Mouse (Mus musculus): ENCODE results near the gene Cntnap5b. TPM values are rescaled to one million over a fixed set of nuclear protein-coding genes. Genes with fewer than 3 reads are reported as not detected.

Gene Cntnap5b
- total RNA-seq, 4 experiments from 2014 or later: 0.08 to 0.11 TPM; not detected in 2

DNA sequence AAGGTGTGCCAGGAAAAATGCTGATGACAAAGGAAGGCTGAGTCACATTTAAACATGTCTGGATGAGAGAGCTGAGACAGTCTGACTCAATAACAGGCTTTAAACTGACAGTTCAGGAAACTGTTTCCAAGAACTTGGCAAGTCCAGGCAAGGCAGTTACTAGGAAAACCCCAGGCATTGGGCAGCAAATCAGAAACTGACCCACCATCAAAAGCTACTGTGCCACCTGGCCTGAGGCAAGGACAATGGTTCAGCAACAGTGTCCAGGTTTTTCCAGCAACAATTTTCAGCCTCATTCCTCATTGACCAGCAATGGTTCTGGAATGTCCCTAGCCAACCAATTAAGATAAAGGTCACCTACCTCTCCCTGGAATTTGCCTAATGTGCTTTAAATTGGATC, 399.0 kb downstream of the Cntnap5b start:
- DNase-seq (ENCODE audit: low spot score in 2 of 2): no peak

DNA sequence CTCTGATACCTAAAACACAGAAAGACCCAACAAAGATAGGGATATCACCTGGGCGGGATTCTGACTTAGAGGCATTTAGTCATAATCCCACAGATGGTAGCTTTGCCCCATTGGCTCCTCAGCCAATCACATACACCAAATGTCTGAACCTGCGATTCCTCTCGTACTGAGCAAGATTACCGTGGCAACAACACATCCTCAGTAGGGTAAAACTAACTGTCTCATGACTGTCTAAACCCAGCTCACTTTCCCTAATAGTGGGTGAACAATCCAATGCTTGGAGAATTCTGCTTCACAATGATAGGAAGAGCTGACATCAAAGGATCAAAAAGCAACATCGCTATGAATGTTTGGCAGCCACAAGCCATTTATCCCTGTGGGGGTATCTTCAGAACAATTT, 407.5 kb downstream of the Cntnap5b start:
- DNase-seq (ENCODE audit: low spot score in 2 of 2): peak in 1 of 2 experiments; percentile 2

DNA sequence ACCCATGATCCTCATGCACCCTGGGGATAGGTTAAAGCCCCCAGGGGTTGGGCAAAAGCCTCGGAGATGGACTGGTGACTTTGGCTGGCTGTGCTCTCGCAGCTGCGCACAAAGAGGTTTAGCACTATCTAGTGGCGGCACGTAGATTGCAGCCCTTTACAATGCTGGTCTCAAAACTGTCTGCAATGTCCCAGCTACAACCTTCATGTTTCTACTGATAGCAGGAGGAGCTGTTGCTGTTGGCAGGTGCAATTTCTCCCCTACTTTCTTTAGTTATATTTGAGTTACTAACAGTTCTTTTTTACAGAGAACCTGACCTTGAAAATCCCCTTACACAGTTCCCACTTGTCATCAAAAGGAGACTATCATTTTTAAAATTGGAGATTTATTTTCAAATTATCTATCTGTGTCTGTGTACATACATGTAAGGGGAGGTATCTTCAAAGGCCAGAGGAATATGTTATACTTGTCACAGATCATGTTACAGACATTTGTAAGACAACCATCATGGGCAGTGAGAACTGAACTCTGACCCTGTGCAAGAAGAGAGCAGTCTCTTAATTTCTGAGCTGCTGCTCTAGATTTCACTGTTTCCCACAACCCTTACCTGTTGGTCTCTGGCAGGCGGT, 459.5 kb downstream of the Cntnap5b start:
- no peak for DNase-seq (ENCODE audit: low spot score in 2 of 2)

DNA sequence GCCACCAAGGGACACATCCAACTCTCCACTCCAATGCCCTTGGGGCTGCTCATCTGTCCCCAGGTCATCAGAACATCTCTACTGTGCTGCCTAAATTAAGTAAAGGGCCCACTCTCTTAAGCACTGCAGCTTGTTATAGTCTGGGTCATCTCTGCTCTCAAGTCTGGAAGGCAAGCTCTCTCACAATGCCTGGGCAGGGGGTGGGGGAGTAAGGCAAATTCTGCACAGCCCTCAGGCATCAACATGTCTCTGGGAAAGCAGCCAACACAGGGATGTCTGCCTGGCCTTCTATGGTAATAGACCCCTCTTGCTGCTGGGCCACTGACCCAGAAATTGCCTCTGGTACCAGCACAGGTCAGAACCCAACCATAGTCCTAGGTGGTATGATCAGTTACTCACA, 479.4 kb downstream of the Cntnap5b start:
- no peak for DNase-seq (ENCODE audit: low spot score in 2 of 2)

DNA sequence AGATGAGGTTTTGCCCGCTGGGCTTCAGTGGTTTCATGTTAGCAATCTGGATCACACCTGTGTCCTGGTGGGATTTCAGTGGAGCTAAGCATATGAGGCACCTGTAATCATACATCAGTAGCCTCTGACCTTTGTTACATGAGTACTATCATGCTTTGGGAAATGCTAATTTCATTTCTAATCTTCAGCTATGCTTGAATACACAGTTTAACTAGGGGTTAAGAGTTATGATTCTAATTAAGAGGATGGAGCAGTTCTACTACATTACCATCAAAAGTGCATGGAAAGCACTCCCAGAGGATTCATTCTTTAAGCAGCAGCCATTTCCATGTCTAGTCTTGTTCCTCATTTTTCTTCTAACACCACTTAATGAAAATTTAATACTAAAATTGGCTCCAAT, 538.1 kb downstream of the Cntnap5b start:
- no peak for DNase-seq (ENCODE audit: low spot score in 2 of 2)

DNA sequence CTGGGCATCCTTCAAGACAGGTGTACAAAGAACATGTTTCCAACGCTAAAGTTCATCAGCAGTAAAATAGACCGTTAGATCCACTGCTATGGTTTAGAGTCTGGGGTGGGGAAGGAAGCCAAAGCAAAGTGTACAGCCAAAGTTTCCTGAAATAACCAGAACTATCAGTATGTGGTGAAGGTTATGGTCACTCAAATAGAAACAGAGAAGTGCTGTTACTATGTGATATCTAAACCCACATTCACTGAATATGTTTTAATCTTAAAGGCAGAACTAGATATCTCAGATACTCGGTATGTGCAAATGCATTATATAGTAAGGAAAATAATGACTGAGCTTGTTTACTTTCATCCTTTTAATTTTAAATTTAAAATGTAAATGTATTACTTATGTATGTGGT, 558.5 kb downstream of the Cntnap5b start:
- DNase-seq (ENCODE audit: low spot score in 2 of 2): no peak

DNA sequence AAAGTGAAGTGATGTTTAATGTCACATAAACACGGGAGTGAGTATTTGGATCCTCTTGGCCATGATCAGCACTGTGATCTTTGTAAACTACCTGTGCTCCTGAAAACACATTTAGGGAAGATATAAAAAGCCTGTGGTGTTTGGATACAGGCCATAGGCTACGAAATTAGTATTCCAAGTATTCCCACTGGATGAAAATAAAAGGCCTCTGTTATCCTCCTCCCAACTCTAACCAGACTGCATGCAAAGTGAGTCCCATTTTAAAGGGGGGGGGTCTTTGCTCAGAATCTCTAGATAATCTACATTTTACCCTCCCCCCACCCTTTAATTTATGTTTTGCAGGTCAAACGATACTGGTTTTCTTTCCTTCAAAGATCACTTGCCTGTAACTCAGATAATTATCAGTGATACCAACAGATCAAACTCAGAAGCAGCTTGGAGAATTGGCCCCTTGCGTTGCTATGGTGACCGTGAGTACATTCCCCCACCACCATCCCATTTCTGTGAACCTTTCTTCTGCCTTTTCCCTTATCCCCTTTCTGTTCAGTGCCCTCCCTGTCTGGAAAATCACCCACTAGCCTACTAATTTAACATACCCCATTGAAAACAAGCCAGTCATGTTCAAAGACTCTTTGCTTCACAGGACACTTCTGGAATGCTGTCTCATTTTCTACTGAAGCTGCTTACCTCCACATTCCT, 597.0 kb downstream of the Cntnap5b start:
- DNase-seq (ENCODE audit: low spot score in 2 of 2): no peak

DNA sequence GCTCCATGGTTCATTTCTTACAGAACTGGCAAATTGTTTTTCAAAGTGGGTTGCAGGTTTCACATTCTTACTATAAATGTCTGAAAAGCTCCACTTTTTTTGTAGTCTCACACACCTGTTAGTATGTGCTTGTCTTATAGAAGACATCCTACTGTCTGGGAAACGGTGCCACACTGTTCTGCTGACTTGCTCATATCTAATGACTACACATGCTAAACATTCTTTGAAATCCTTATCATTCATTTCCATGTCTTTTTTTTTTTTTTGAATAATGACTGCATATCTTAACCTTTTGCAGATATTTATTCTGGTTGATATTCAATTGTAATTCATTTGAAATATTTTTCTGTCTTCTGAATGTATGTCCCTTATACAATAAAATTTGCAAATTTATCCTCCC, 613.7 kb downstream of the Cntnap5b start:
- no peak for DNase-seq (ENCODE audit: low spot score in 2 of 2)

DNA sequence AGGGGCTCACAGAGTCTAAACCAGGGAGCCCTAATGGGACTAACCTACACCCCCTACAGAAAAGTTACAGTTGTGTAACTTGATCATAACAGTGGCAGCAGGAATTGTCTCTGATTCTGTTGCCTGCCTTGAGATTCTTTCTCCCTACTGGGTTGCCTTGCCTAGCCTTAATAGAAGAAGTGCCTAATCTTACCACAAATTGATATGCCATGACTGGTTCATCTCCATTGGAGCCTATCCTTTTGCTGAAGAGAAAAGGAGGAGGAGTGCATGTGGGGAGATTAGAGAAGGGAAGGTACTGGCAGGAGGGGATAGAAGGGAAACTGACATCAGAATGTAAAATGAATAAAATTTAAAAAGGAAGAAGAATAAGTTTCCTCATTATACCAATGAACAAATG, 621.5 kb downstream of the Cntnap5b start:
- DNase-seq (ENCODE audit: low spot score in 2 of 2): no peak

DNA sequence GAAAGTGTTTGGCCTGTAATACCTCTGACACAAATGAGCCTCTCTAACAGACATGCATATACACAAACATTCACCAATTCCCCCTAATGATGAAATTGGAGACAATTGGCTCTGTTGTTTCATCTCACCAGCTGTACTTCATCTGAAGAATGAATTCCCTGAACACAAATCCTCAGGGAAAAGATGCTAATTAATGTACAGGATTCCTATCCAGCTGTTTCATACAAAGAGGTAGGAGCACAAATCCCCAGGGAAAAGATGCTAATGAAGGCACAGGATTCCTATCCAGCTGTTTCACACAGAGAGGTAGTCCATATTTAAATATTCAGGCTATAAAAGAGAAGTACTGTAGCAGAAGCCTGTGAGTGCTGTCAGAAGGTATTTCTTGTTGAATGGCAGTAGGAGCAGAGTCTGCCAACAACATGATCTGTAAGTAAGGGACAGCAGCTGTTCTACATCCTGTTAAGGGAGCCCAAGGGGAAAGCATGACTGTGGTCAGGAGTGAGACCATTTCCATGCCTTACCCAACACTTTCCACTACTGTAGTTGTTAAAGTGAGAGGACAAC, 644.2 kb downstream of the Cntnap5b start:
- DNase-seq (ENCODE audit: low spot score in 2 of 2): no peak

DNA sequence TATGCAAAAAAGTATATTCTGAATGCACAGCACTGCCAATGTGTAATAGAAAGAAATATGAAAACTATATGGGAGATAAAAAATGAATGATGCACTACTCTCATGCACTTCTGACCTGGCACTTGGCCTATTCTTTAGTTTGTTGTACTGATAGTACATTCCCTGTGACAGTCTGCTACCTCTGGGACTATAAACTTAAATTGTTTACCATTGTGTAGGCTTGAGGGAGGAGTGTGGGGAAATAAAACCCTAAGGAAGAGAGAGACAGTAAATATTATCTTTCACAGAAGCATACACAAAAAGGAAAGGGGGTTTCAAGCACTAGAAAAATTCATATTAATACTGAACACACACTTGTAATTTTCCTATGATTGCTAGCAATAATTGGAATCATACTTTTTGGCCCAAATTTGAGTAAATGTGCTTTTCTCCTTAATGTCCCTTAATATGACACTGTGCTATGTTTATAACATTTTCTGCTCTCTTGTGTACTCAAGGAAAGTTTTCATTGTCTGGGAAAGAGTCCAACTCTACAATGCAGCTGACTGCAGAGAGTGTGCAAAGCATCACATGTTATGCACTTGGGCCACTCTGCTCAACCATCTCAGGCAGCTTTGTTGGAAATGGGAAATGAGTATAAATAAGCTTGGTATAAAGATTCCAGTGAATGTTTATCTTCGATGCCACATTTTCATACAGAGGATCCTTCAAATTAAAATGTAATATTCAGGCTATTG, 657.6 kb downstream of the Cntnap5b start:
- DNase-seq (ENCODE audit: low spot score in 2 of 2): no peak

DNA sequence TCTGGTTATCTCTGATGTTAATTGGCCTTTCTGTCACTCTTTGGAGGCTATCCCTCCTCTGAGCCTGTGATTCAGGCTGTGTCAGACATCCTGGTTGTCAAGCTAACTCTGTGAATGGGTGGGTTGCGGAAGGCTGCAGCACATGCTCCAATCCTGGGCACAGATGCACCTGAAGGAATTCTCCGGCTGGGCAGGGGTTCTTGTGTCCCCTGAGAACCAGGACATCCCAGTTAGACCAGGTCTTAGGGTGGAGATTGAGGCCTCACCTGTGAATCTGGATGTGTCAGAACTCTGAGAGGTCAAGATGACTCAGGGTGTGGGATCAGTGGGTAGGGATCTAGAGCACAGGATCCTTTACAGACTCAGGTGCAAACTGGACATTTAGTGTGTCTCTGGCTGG, 691.3 kb downstream of the Cntnap5b start:
- DNase-seq (ENCODE audit: low spot score in 2 of 2): no peak

DNA sequence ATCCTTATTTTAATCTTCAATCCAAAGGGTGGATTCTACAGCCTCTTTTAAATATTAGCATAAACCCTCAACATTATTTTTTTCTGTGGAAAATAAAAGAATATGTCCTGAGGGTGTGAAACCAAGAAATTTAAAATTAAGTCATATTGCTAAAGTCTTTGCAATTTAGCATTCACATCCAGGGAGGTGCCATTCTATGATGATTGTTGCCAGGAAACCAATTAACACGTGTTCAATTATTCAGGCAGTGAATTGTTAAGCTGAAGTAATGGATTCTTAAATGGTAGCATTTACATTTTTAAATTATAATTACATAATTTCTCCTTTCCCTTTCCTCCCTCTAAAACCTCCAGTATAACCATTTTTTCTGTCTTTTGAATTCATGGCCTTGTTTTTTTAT, 692.7 kb downstream of the Cntnap5b start:
- DNase-seq (ENCODE audit: low spot score in 2 of 2): no peak

DNA sequence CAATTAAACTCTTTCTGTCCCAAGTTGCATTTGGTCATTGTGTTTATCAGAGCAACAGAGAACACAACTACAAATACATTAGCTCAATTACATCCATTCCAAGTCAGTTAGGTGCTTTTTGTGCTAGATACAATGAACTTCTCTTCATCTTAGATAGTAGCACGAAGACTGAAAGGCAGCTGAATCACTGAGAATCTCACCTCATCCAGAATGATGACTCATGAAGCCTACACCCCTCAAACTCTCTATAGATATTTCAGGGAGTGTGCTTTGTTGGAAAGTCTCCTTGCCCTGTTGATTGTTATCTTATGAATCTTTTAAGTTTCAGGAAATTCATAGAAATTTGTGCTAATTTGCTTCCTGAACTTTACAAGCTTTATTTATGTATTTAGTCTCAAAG, 695.0 kb downstream of the Cntnap5b start:
- DNase-seq (ENCODE audit: low spot score in 2 of 2): no peak

DNA sequence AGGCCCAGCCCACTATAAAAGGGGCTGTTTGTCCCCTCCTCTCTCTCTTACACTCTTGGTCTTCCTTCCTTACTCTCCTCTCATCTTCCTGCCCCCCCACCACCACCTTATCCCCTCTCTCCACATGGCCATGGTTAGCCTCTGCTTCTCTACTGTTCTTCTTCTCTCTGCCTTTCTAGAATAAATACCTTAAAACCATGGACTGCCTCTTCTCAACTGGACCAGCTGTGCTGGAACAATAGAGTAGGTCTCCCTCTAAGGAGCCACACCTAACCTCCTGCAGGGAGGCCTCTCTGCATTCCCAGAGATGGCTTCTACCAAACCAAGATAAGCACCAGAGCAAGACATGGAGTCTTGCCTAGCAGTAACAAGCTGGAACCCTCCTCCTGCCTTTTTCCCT, 737.3 kb downstream of the Cntnap5b start:
- no peak for DNase-seq (ENCODE audit: low spot score in 2 of 2)

Data from gastrocnemius, adult 8-10 months (tissue).